Mouse (Mus musculus): ENCODE measurements around the gene Auts2. TPM values are rescaled to one million over a fixed set of nuclear protein-coding genes. Genes with fewer than 3 reads are reported as not detected.

The Auts2 gene
- polyA plus RNA-seq, 1 experiment from 2014 or later: 53.4 TPM

DNA sequence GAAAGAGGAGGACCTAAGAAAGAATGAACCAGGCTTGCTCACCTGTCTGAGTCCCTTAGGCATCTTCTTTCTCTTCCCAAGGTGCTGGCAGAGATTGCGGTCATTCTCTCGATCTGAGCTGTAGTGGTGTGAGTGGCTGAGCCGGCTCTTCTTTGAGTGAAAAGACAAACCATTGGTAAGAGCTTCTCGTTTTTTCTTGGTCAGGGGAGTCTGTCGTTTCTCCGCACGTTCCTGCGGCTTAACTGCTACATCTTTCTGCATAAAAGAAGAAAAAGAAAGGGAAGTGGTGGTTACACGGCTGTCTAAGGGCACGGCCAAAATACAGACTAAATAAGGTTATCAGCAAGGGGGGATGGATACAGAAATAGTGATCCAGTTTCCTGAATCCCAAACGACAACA, 284.3 kb downstream of the Auts2 start:
- WGBS: 92% methylated on average over 11 of the region's 11 CpGs
- DNase-seq (ENCODE audit: low spot score): no peak
- no peak overlapping the region for H3K27ac ChIP-seq (replicated peaks; ENCODE audit: low read depth, low read length)
- no peaks in the 10 kb centered on the region for H3K27me3 ChIP-seq (ENCODE audit: control insufficient read depth, insufficient read depth, low read length)
- no peak overlapping the region for H3K4me3 ChIP-seq (ENCODE audit: low read depth, low read length)
- no peaks in the 10 kb centered on the region for H3K4me1 ChIP-seq (ENCODE audit: control insufficient read depth, insufficient read depth, low read length)
- H3K36me3 ChIP-seq (ENCODE audit: control insufficient read depth, insufficient read depth, low read length): no peaks in the 10 kb centered on the region
- ATAC-seq (ENCODE audit: insufficient number of reproducible peaks, low FRiP score, low TSS enrichment, low read depth): no peak
- H3K4me2 ChIP-seq (ENCODE audit: low read depth, severe bottlenecking): no peak overlapping the region
- H3K9ac ChIP-seq (ENCODE audit: low read length): no peak overlapping the region
- no peaks in the 10 kb centered on the region for H3K9me3 ChIP-seq (ENCODE audit: control insufficient read depth, low read length)

GRCm38 (mm10) chr5:132255579-132255978, 287.6 kb downstream of the Auts2 start:
- 82% methylated on average over 8 of the region's 8 CpGs for WGBS
- Histone ChIP-seq H3K4me2 (ENCODE audit: low read depth, severe bottlenecking) (no peak overlapping the region), H3K4me3 (ENCODE audit: low read depth, low read length) (no peak overlapping the region), H3K27me3 (ENCODE audit: control insufficient read depth, insufficient read depth, low read length) (no peaks in the 10 kb centered on the region), H3K4me1 (ENCODE audit: control insufficient read depth, insufficient read depth, low read length) (0 out of 2 replicates have a peak, but pooled peaks cover 2% of the 10 kb centered on the region), H3K27ac (replicated peaks; ENCODE audit: low read depth, low read length) (no peak overlapping the region), H3K9ac (ENCODE audit: low read length) (no peak overlapping the region), H3K9me3 (ENCODE audit: control insufficient read depth, low read length) (no peaks in the 10 kb centered on the region), H3K36me3 (ENCODE audit: control insufficient read depth, insufficient read depth, low read length) (no peaks in the 10 kb centered on the region)
- ATAC-seq (ENCODE audit: insufficient number of reproducible peaks, low FRiP score, low TSS enrichment, low read depth) (no peak), DNase-seq (ENCODE audit: low spot score) (no peak)

- Histone ChIP-seq H3K9me3 (ENCODE audit: control insufficient read depth, low read length) (no peaks in the 10 kb centered on the region), H3K27ac (replicated peaks; ENCODE audit: low read depth, low read length) (no peak overlapping the region), H3K4me3 (ENCODE audit: low read depth, low read length) (no peak overlapping the region), H3K4me1 (ENCODE audit: control insufficient read depth, insufficient read depth, low read length) (peaks cover 4% of the 10 kb centered on the region; the same call in 1 of the 2 replicates), H3K9ac (ENCODE audit: low read length) (no peak overlapping the region), H3K4me2 (ENCODE audit: low read depth, severe bottlenecking) (no peak overlapping the region), H3K27me3 (ENCODE audit: control insufficient read depth, insufficient read depth, low read length) (no peaks in the 10 kb centered on the region), H3K36me3 (ENCODE audit: control insufficient read depth, insufficient read depth, low read length) (no peaks in the 10 kb centered on the region)
- ATAC-seq (ENCODE audit: insufficient number of reproducible peaks, low FRiP score, low TSS enrichment, low read depth): no peak
- no peak for DNase-seq (ENCODE audit: low spot score)
- WGBS: 77% methylated on average over 11 of the region's 11 CpGs
Measured at GRCm38 (mm10) chr5:132249523-132249922, 293.6 kb downstream of the Auts2 start.

DNA sequence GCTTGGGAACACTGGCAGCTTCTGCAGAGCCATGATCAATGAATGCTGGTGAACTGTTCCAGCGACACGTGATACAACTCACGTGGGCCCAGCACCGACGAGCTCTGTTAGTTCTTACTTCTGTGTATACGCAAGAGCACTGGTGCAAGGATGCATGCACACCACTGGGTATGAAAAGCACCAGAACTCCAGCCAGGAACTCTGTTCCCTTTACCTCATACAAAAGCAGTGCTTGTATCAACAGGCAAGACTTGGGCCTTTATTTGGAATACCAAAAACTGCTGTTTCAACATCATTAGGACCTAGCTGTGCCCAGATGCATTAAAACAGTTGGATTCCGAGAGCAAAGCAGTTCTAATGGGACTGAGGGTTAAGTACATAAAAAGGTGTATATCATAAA, 295.1 kb downstream of the Auts2 start:
- H3K4me1 ChIP-seq (ENCODE audit: control insufficient read depth, insufficient read depth, low read length): peaks cover 4% of the 10 kb centered on the region; the same call in 1 of the 2 replicates
- no peak overlapping the region for H3K4me2 ChIP-seq (ENCODE audit: low read depth, severe bottlenecking)
- ATAC-seq (ENCODE audit: insufficient number of reproducible peaks, low FRiP score, low TSS enrichment, low read depth): no peak
- H3K36me3 ChIP-seq (ENCODE audit: control insufficient read depth, insufficient read depth, low read length): no peaks in the 10 kb centered on the region
- H3K9me3 ChIP-seq (ENCODE audit: control insufficient read depth, low read length): no peaks in the 10 kb centered on the region
- H3K9ac ChIP-seq (ENCODE audit: low read length): no peak overlapping the region
- H3K27me3 ChIP-seq (ENCODE audit: control insufficient read depth, insufficient read depth, low read length): no peaks in the 10 kb centered on the region
- H3K27ac ChIP-seq (replicated peaks; ENCODE audit: low read depth, low read length): no peak overlapping the region
- WGBS: 83% methylated on average over 7 of the region's 7 CpGs
- DNase-seq (ENCODE audit: low spot score): no peak
- H3K4me3 ChIP-seq (ENCODE audit: low read depth, low read length): no peak overlapping the region

- ATAC-seq (ENCODE audit: insufficient number of reproducible peaks, low FRiP score, low TSS enrichment, low read depth): no peak
- H3K9me3 ChIP-seq (ENCODE audit: control insufficient read depth, low read length): no peaks in the 10 kb centered on the region
- DNase-seq (ENCODE audit: low spot score): no peak
- H3K4me2 ChIP-seq (ENCODE audit: low read depth, severe bottlenecking): no peak overlapping the region
- 62% methylated on average over 5 of the region's 5 CpGs for WGBS
- no peak overlapping the region for H3K9ac ChIP-seq (ENCODE audit: low read length)
- H3K4me3 ChIP-seq (ENCODE audit: low read depth, low read length): no peak overlapping the region
- no peaks in the 10 kb centered on the region for H3K4me1 ChIP-seq (ENCODE audit: control insufficient read depth, insufficient read depth, low read length)
- H3K36me3 ChIP-seq (ENCODE audit: control insufficient read depth, insufficient read depth, low read length): no peaks in the 10 kb centered on the region
- H3K27me3 ChIP-seq (ENCODE audit: control insufficient read depth, insufficient read depth, low read length): no peaks in the 10 kb centered on the region
- H3K27ac ChIP-seq (replicated peaks; ENCODE audit: low read depth, low read length): no peak overlapping the region
Measured at GRCm38 (mm10) chr5:132235460-132235859, 307.7 kb downstream of the Auts2 start.

GRCm38 (mm10) chr5:132234471-132234870, 308.7 kb downstream of the Auts2 start:
- H3K36me3 ChIP-seq (ENCODE audit: control insufficient read depth, insufficient read depth, low read length): no peaks in the 10 kb centered on the region

GRCm38 (mm10) chr5:132231280-132232047, 311.7 kb downstream of the Auts2 start:
- ATAC-seq (ENCODE audit: insufficient number of reproducible peaks, low FRiP score, low TSS enrichment, low read depth): no peak
- Histone ChIP-seq H3K4me3 (ENCODE audit: low read depth, low read length) (no peak overlapping the region), H3K36me3 (ENCODE audit: control insufficient read depth, insufficient read depth, low read length) (no peaks in the 10 kb centered on the region), H3K9me3 (ENCODE audit: control insufficient read depth, low read length) (no peaks in the 10 kb centered on the region), H3K4me1 (ENCODE audit: control insufficient read depth, insufficient read depth, low read length) (peaks cover 7% of the 10 kb centered on the region; the same call in 1 of the 2 replicates), H3K27me3 (ENCODE audit: control insufficient read depth, insufficient read depth, low read length) (no peaks in the 10 kb centered on the region), H3K27ac (replicated peaks; ENCODE audit: low read depth, low read length) (no peak overlapping the region), H3K4me2 (ENCODE audit: low read depth, severe bottlenecking) (no peak overlapping the region), H3K9ac (ENCODE audit: low read length) (no peak overlapping the region)
- DNase-seq (ENCODE audit: low spot score): peak; percentile 75
- 37% methylated on average over 10 of the region's 10 CpGs for WGBS

More at GRCm38 (mm10) chr5:132234471-132234870, 308.7 kb downstream of the Auts2 start:
- Histone ChIP-seq H3K27ac (replicated peaks; ENCODE audit: low read depth, low read length) (no peak overlapping the region), H3K4me2 (ENCODE audit: low read depth, severe bottlenecking) (no peak overlapping the region), H3K9ac (ENCODE audit: low read length) (no peak overlapping the region), H3K27me3 (ENCODE audit: control insufficient read depth, insufficient read depth, low read length) (no peaks in the 10 kb centered on the region), H3K4me3 (ENCODE audit: low read depth, low read length) (no peak overlapping the region), H3K9me3 (ENCODE audit: control insufficient read depth, low read length) (no peaks in the 10 kb centered on the region), H3K4me1 (ENCODE audit: control insufficient read depth, insufficient read depth, low read length) (peaks cover 6% of the 10 kb centered on the region; the same call in 1 of the 2 replicates)
- no peak for ATAC-seq (ENCODE audit: insufficient number of reproducible peaks, low FRiP score, low TSS enrichment, low read depth)
- DNase-seq (ENCODE audit: low spot score): no peak
- 89% methylated on average over 7 of the region's 7 CpGs for WGBS

GRCm38 (mm10) chr5:132229644-132230357, 313.3 kb downstream of the Auts2 start:
- H3K4me2 ChIP-seq (ENCODE audit: low read depth, severe bottlenecking): no peak overlapping the region
- 37% methylated on average over 8 of the region's 8 CpGs for WGBS
- DNase-seq (ENCODE audit: low spot score): no peak
- H3K4me3 ChIP-seq (ENCODE audit: low read depth, low read length): no peak overlapping the region
- 0 out of 2 replicates have a peak overlapping the region, but pooled peaks have one; percentile 12 for H3K27ac ChIP-seq (replicated peaks; ENCODE audit: low read depth, low read length)
- no peak for ATAC-seq (ENCODE audit: insufficient number of reproducible peaks, low FRiP score, low TSS enrichment, low read depth)
- H3K36me3 ChIP-seq (ENCODE audit: control insufficient read depth, insufficient read depth, low read length): no peaks in the 10 kb centered on the region
- H3K9ac ChIP-seq (ENCODE audit: low read length): no peak overlapping the region
- H3K9me3 ChIP-seq (ENCODE audit: control insufficient read depth, low read length): no peaks in the 10 kb centered on the region
- peaks cover 7% of the 10 kb centered on the region; the same call in 1 of the 2 replicates for H3K4me1 ChIP-seq (ENCODE audit: control insufficient read depth, insufficient read depth, low read length)
- no peaks in the 10 kb centered on the region for H3K27me3 ChIP-seq (ENCODE audit: control insufficient read depth, insufficient read depth, low read length)

Measured in limb, embryonic 11.5 days (tissue).